Mouse (Mus musculus) C3H10T1/2 (cell line): Measurements from ENCODE around the gene Gm10226. TPM values are rescaled to one million over a fixed set of nuclear protein-coding genes. Genes with fewer than 3 reads are reported as not detected.

Source experiments
- polyA plus RNA-seq, 2 experiments: library from polyadenylated mRNA; unstranded; fragments of >200 nt; fragmentation: generic; extraction: Trizol; gene quantifications; one replicate each; pipeline ENCODE4 v1.2.1; 2012; ENCODE audit warnings: missing spikeins in 2 of 2

The Gm10226 gene
- polyA plus RNA-seq = 1 to 10 TPM in 1 of 2 experiments, not detected in 1; 1.4 TPM

GRCm38 (mm10) chr17:21691560-21691959 is at the start of gene Gm10226:
Gene Gm10226, plus strand, starts transcription at chr17:21691860.

GRCm38 (mm10) chr17:21650364-21650907 is 41.2 kb upstream of the Gm10226 start, which contains the start of gene Zfp983:
Gene Zfp983, plus strand, starts transcription at chr17:21650624.

GRCm38 (mm10) chr17:21707343-21707996 is 15.8 kb downstream of the Gm10226 start, which contains the start of gene Zfp760:
Gene Zfp760, plus strand, starts transcription at chr17:21707741.

GRCm38 (mm10) chr17:21730495-21730894 is 38.8 kb downstream of the Gm10226 start, which contains the start of gene Zfp229:
Gene Zfp229, plus strand, starts transcription at chr17:21730795.

Other genes starting within 250 kb of the Gm10226 start
- under 1 TPM; 0.04 to 0.90 TPM for gene Zfp51, start 241.5 kb upstream of the Gm10226 start, polyA plus RNA-seq
- 1 to 10 TPM in 1 of 2 experiments, under 1 TPM in 1; 0.42 to 1.3 TPM for gene Zfp53, start 202.9 kb upstream of the Gm10226 start, polyA plus RNA-seq
- under 1 TPM; 0.12 to 0.86 TPM for gene Zfp52, start 156.3 kb upstream of the Gm10226 start, polyA plus RNA-seq
- gene Zfp948, start 124.9 kb upstream of the Gm10226 start, polyA plus RNA-seq = 1 to 10 TPM in 1 of 2 experiments, under 1 TPM in 1; 0.20 to 1.8 TPM
- under 1 TPM; 0.01 to 0.71 TPM for gene Zfp983, start 41.2 kb upstream of the Gm10226 start, polyA plus RNA-seq
- under 1 TPM; 0.04 to 0.70 TPM for gene Zfp760, start 15.9 kb downstream of the Gm10226 start, polyA plus RNA-seq
- under 1 TPM; 0.04 to 0.99 TPM for gene Zfp229, start 38.9 kb downstream of the Gm10226 start, polyA plus RNA-seq
- under 1 TPM; 0.04 to 0.44 TPM for gene Zfp820, start 153.9 kb downstream of the Gm10226 start, polyA plus RNA-seq
- 1 to 10 TPM in 1 of 2 experiments, under 1 TPM in 1; 0.09 to 1.8 TPM for gene Zfp995, start 218.1 kb downstream of the Gm10226 start, polyA plus RNA-seq